ENCODE assay signal across 16 mouse cellular contexts in genomic region chr4:32360496-32360895, GRCm38 (mm10).
"Had no signal": no experiment of that assay in that cellular context is flagged by ENCODE, and none has a peak within 500 bp of the region (broad histone marks: within the 10 kb centered on the region; RNA-seq: fewer than 3 reads in every experiment).

No protein-coding gene starts in this region.

- H3K4me2 ChIP-seq: liver, embryonic 15.5 days; lung, embryonic 15.5 days; midbrain, embryonic 11.5 days; midbrain, embryonic 13.5 days; midbrain, embryonic 15.5 days; stomach, embryonic 15.5 days had no signal

- H3K9me3 ChIP-seq: liver, embryonic 15.5 days; lung, embryonic 15.5 days; midbrain, embryonic 13.5 days; midbrain, embryonic 15.5 days; stomach, embryonic 15.5 days had no signal

- H3K36me3 ChIP-seq: liver, embryonic 15.5 days; lung, embryonic 15.5 days; midbrain, embryonic 13.5 days; midbrain, embryonic 15.5 days; stomach, embryonic 15.5 days had no signal

- H3K4me3 ChIP-seq: liver, embryonic 15.5 days; lung, embryonic 15.5 days; midbrain, embryonic 13.5 days; midbrain, embryonic 15.5 days; stomach, embryonic 15.5 days had no signal

- DNase-seq: liver, postnatal 0 days; lung, adult 2 months; lung, postnatal 14 days; lung, postnatal 36 days; right cerebral cortex, postnatal 14 days; thymus, adult 2 months; thymus, postnatal 25 days; thymus, postnatal 4 days had no signal

- H3K27me3 ChIP-seq: liver, embryonic 15.5 days; lung, embryonic 15.5 days; midbrain, embryonic 13.5 days; midbrain, embryonic 15.5 days; stomach, embryonic 15.5 days had no signal

- ATAC-seq: liver, postnatal 0 days; lung, postnatal 0 days; midbrain, embryonic 13.5 days; midbrain, embryonic 15.5 days had no signal

- H3K9ac ChIP-seq: liver, embryonic 15.5 days; liver, postnatal 0 days; lung, embryonic 15.5 days; midbrain, embryonic 13.5 days; midbrain, embryonic 15.5 days; stomach, embryonic 15.5 days had no signal

- H3K27ac ChIP-seq: liver, embryonic 15.5 days; lung, embryonic 15.5 days; stomach, embryonic 15.5 days; stomach, postnatal 0 days had no signal
